Mouse (Mus musculus) myocyte (in vitro differentiated cells): ENCODE data around the gene Bmp7.

Experiments used
- CEBPB ChIP-seq: IDR thresholded peaks from 2 replicates; pipeline ENCODE4 v1.6.1; 2011; ENCODE audit warnings: mild to moderate bottlenecking, moderate library complexity; ENCODE audit not compliant: poor library complexity, insufficient read depth, severe bottlenecking
- E2F4 ChIP-seq: IDR thresholded peaks from one replicate; pipeline ENCODE4 v1.6.1; 2011; ENCODE audit warnings: mild to moderate bottlenecking, control low read depth, moderate library complexity; ENCODE audit not compliant: insufficient read depth
- POLR2A ChIP-seq: IDR thresholded peaks from one replicate; pipeline ENCODE4 v1.6.1; 2011; ENCODE audit warnings: low read depth, mild to moderate bottlenecking, control low read depth, moderate library complexity; ENCODE audit not compliant: insufficient read length
- POLR2AphosphoS2 ChIP-seq: IDR thresholded peaks from one replicate; pipeline ENCODE4 v1.6.1; 2011; ENCODE audit warnings: low read depth, control low read depth; ENCODE audit not compliant: insufficient read length
- TCF12 ChIP-seq: IDR thresholded peaks from one replicate; pipeline ENCODE4 v1.6.1; 2011; ENCODE audit warnings: mild to moderate bottlenecking, control low read depth; ENCODE audit not compliant: poor library complexity, insufficient read depth, severe bottlenecking
- USF1 ChIP-seq: IDR thresholded peaks from one replicate; pipeline ENCODE4 v1.6.1; 2011; ENCODE audit warnings: low read depth, mild to moderate bottlenecking, control low read depth, moderate library complexity

- no peak for TF ChIP-seq USF1
- TF ChIP-seq TCF12: no peak
- TF ChIP-seq E2F4: no peak
- TF ChIP-seq POLR2A: no peak
- no peak for TF ChIP-seq POLR2AphosphoS2
- no peak for TF ChIP-seq CEBPB
Observed at GRCm38 (mm10) chr2:172965249-172965648, 25.1 kb upstream of the Bmp7 start.
